Mouse (Mus musculus): ENCODE results near the gene Rpl37a.

Rpl37a gene

GRCm38 (mm10) chr1:72759758-72760157 lies 48.7 kb downstream of the Rpl37a start:
- no peak for TF ChIP-seq GATA4 (IDR thresholded peaks at IDR 0.05; ENCODE audit: insufficient replicate concordance, low read length)

Data from liver, adult (tissue).